Mouse (Mus musculus) heart, embryonic 14.5 days (tissue): Measurements from ENCODE around the gene Stk32c. TPM values are rescaled to one million over a fixed set of nuclear protein-coding genes. Genes with fewer than 3 reads are reported as not detected.

ENCODE experiments used
- ATAC-seq: fragments of 200-750 bp; cut with Nextera tagmentation; 2 replicates; pipeline ENCODE4 v1.8.0; 2017; ENCODE audit warnings: low read depth, moderate TSS enrichment; ENCODE audit not compliant: insufficient number of reproducible peaks, insufficient read depth, low FRiP score
- H3K27ac ChIP-seq, 2 experiments: fragments of 200-500 bp in 1 of 2; fragments of 300-500 bp in 1 of 2; sonication (generic) in 1 of 2; replicated peaks in 1 of 2; 2 replicates each; pipeline ENCODE4 v1.5.1; 2012 to 2014; ENCODE audit warnings: low read depth in 2 of 2, low read length in 2 of 2, control low read depth in 1 of 2, mild to moderate bottlenecking in 1 of 2, mixed read lengths in 1 of 2; ENCODE audit not compliant: control insufficient read depth in 1 of 2, insufficient read depth in 1 of 2
- H3K27me3 ChIP-seq: fragments of 300-500 bp; sonication (generic); 2 replicates; pipeline ENCODE4 v1.6.1; 2014; ENCODE audit warnings: mild to moderate bottlenecking, low read length, control low read depth; ENCODE audit not compliant: control insufficient read depth, insufficient read depth
- H3K36me3 ChIP-seq: fragments of 300-500 bp; sonication (generic); 2 replicates; pipeline ENCODE4 v1.6.1; 2014; ENCODE audit warnings: mild to moderate bottlenecking, control low read depth, low read length, mixed read lengths; ENCODE audit not compliant: control insufficient read depth, insufficient read depth
- H3K4me1 ChIP-seq, 2 experiments: fragments of 200-500 bp in 1 of 2; fragments of 300-500 bp in 1 of 2; sonication (generic) in 1 of 2; 2 replicates each; pipeline ENCODE4 v1.6.1; 2012 to 2014; ENCODE audit warnings: low read length in 2 of 2, control low read depth in 1 of 2, mixed read lengths in 1 of 2; ENCODE audit not compliant: control insufficient read depth in 2 of 2, insufficient read depth in 2 of 2
- H3K4me2 ChIP-seq: fragments of 300-500 bp; sonication (generic); 2 replicates; pipeline ENCODE4 v1.6.1; 2014; ENCODE audit warnings: mild to moderate bottlenecking, low read length
- H3K4me3 ChIP-seq, 2 experiments: fragments of 200-500 bp in 1 of 2; fragments of 300-500 bp in 1 of 2; sonication (generic) in 1 of 2; 2 replicates each; pipeline ENCODE4 v1.5.1; 2012 to 2014; ENCODE audit warnings: low read length in 2 of 2, mild to moderate bottlenecking in 2 of 2, control low read depth in 1 of 2, low read depth in 1 of 2, moderate library complexity in 1 of 2; ENCODE audit not compliant: control insufficient read depth in 1 of 2, insufficient read depth in 1 of 2
- H3K9ac ChIP-seq: fragments of 300-500 bp; sonication (generic); 2 replicates; pipeline ENCODE4 v1.6.1; 2014; ENCODE audit warnings: mild to moderate bottlenecking, low read length
- H3K9me3 ChIP-seq: fragments of 300-500 bp; sonication (generic); 2 replicates; pipeline ENCODE4 v1.6.1; 2016; ENCODE audit warnings: low read length, control low read depth; ENCODE audit not compliant: control insufficient read depth
- WGBS: fragments of 180-500 bp; shearing (Covaris S2); extraction: QIAGEN DNeasy Blood & Tissue Kit; methylation state at CpG from one replicate; pipeline ENCODE4 v1.1.7; 2014; 5-methylcytosine and 5-hydroxymethylcytosine counted together
- polyA plus RNA-seq: library from polyadenylated mRNA; unstranded; fragments of >200 nt; fragmentation: Nextera tagmentation; extraction: Ambion mirVana; gene quantifications from 2 replicates; pipeline ENCODE4 v1.2.1, GENCODE M21; 2014

Gene Stk32c
- polyA plus RNA-seq, 1 experiment from 2014 or later: not detected

DNA sequence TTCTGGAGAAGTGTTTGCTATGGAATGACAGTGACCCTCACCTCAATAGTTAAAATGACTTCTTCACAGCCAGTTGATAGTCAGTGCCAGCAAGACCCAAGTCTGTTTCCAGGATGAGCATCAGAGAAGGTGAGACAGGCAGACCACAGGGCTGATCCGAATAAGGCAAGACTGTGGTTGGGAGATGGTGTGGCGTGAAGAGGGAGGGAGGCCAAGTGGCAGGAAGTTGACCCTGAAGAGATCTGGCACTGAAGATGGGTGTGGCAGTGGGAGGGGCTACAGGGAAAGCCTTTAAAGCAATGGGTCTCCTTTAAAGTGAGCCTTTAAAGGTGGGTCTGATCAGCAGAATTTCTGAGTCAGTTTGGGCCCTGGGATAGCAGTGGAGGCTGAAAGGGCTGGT is 55.6 kb downstream of the Stk32c start:
- 26% methylated on average over 2 of the region's 2 CpGs for WGBS
- H3K9ac ChIP-seq: no peak overlapping the region
- H3K4me1 ChIP-seq: no peaks in the 10 kb centered on the region
- 0 out of 2 replicates have a peak, but pooled peaks cover 15% of the 10 kb centered on the region for H3K27me3 ChIP-seq
- H3K4me2 ChIP-seq: no peak overlapping the region
- no peak for ATAC-seq
- H3K9me3 ChIP-seq: no peaks in the 10 kb centered on the region
- no peaks in the 10 kb centered on the region for H3K36me3 ChIP-seq
- H3K4me3 ChIP-seq: no peak overlapping the region
- H3K27ac ChIP-seq: no peak overlapping the region

DNA sequence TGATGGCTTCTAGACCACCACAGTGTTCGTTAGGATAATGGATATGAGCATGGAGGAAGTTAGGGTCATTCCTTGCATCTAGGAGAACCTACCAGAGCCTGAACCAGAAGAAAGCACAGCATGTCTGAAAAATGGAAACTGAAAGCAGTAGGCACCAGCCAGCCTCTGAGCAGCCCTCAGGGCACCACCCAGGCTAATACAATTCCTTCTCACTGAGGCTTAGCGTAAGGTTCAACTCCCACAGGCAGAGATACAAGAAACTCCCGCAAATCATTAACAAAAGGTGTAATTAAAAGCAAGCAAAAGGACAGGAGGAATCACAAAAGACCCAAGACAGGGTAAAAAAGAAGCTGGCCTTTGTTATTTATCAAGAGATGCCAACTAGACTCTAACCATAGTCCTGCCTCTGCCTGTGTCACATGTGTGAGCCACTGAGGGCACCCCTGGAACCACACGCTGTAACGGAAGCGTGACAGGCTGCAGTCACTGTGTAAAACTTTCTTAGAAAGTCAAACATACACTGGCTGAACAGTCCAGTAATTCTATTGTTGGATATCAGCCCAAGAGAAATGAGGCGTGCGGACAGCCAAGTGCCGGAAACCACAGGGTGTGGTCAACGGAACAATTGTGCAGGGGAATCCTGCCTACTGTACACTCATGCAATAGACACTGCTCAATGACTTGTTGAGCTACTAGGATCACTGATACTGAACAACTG is 56.6 kb downstream of the Stk32c start:
- Histone ChIP-seq H3K27me3 (peaks cover 20% of the 10 kb centered on the region; the same call in 1 of the 2 replicates), H3K36me3 (no peaks in the 10 kb centered on the region), H3K9ac (no peak overlapping the region), H3K9me3 (no peaks in the 10 kb centered on the region), H3K4me1 (no peaks in the 10 kb centered on the region), H3K4me3 (no peak overlapping the region), H3K27ac (no peak overlapping the region), H3K4me2 (no peak overlapping the region)
- no peak; the same call in 1 of the 2 replicates for ATAC-seq
- WGBS: 66% methylated on average over 10 of the region's 10 CpGs

DNA sequence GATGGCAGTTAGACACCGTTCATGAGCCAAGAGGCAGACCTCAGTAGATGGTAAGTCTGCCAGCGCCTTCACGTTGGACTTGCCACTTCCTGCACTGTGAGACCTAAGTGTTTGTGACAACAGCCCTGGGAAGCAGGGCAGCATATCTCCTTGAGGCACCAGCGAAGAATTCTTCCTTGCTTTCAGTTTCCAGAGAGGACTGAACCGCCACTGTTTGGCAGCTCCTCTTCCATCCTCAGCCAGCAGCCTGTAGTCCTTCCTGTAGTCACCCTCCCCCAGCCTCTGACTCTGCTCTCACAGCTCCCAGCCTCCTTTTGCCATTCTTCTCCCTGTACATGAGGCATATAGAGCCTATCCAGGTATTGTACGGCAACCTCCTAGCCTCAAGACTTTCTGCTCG is 60.2 kb downstream of the Stk32c start:
- no peaks in the 10 kb centered on the region for H3K9me3 ChIP-seq
- H3K4me1 ChIP-seq: peaks cover 0 to 3% of the 10 kb centered on the region in 2 experiments; a peak in 1 of 4 replicates
- WGBS: 63% methylated on average over 7 of the region's 7 CpGs
- H3K4me2 ChIP-seq: no peak overlapping the region
- H3K27ac ChIP-seq: no peak overlapping the region
- no peaks in the 10 kb centered on the region for H3K36me3 ChIP-seq
- no peak overlapping the region for H3K4me3 ChIP-seq
- H3K27me3 ChIP-seq: peaks cover 36% of the 10 kb centered on the region
- no peak overlapping the region for H3K9ac ChIP-seq
- no peak for ATAC-seq

DNA sequence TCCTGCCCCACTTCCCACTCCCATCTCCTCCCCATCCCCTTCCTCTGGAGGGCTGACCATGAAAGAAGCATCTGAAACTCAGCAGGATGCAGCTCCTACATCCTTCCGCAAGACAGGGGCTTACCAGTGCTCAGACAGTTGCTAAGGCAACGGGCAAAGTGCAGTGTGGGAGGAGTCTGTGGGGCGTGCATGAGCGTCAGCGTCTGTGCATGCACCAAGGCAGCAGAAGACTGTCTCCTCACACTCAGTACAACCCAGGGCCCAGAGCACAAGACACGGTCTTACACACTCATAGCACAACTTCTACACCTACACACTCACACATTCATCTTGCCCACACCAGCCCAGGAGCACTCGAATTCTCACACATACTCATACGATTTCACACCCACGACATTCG is 62.0 kb downstream of the Stk32c start:
- Histone ChIP-seq H3K27ac (no peak overlapping the region), H3K9me3 (no peaks in the 10 kb centered on the region), H3K27me3 (peaks cover 32% of the 10 kb centered on the region), H3K36me3 (no peaks in the 10 kb centered on the region), H3K4me2 (no peak overlapping the region), H3K4me3 (no peak overlapping the region), H3K9ac (no peak overlapping the region), H3K4me1 (peaks cover 0 to 3% of the 10 kb centered on the region in 2 experiments; a peak in 1 of 4 replicates)
- WGBS: 37% methylated on average over 10 of the region's 10 CpGs
- ATAC-seq: no peak

DNA sequence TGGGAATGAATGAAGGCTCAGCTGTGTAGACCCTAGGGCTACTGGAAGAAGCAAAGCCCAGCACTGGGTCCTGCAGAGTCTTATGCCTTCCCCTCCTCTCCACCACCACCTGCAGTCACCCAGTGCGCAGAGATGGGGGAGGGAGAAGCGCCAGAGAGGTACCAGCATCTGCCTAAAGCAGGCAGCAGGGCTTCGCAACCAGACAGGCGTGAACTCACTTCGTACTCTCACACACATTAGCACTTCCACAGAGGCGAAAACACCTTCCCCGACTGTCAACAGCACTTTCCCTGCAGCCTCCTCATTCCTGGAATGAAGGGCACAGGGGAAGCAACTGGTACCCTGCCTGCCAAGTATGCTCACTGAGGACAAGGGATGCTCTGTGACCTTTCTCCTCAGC is 63.7 kb downstream of the Stk32c start:
- Histone ChIP-seq H3K27me3 (peaks cover 28% of the 10 kb centered on the region), H3K27ac (no peak overlapping the region), H3K4me1 (peaks cover 0 to 3% of the 10 kb centered on the region in 2 experiments; a peak in 2 of 4 replicates), H3K4me2 (no peak overlapping the region), H3K9ac (no peak overlapping the region), H3K4me3 (no peak overlapping the region), H3K9me3 (no peaks in the 10 kb centered on the region), H3K36me3 (no peaks in the 10 kb centered on the region)
- no peak for ATAC-seq
- WGBS: 19% methylated on average over 7 of the region's 7 CpGs

DNA sequence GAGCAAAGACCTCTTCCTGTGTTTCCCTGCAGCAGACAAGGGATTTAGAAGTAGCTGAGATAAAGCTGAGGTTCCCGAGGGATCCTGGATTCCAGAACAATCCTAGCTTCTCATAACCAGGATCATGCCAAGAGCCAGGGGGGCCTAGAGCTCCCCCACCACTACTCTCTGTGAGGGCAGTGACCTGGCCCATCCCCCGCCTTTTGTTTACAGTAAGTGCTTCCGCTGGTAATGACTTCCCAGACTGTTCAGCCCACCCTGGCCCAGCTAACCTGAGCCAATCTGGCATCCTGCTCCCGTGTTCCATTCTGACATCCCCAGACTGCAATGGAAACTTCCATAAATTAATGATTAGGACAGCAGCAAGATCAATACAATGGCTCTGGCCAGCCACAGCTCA is 65.7 kb downstream of the Stk32c start:
- Histone ChIP-seq H3K4me2 (no peak overlapping the region), H3K27ac (no peak overlapping the region), H3K9me3 (no peaks in the 10 kb centered on the region), H3K4me1 (peaks cover 0 to 3% of the 10 kb centered on the region in 2 experiments; a peak in 2 of 4 replicates), H3K27me3 (peaks cover 21% of the 10 kb centered on the region), H3K9ac (no peak overlapping the region), H3K4me3 (no peak overlapping the region), H3K36me3 (no peaks in the 10 kb centered on the region)
- WGBS: 44% methylated on average over 4 of the region's 4 CpGs
- no peak for ATAC-seq

DNA sequence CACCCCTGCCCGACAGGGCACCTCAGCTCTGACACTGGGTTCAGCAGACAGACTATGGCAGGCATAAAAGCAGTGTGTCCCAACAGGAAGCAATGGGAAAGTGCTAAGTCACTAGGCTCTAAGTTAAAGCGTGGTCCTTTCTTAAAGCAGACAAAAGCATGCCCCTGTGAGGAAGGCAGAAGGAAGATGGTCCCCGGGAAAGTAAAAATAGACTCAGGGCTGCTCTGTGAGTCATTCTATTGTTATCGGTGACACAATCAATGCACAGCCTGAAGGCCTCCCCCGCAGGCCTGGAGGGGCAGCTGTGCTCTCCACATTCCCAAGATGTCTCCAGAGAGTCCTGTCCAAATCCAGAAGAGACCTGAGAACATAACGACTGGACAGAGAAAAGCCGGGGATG is 67.2 kb downstream of the Stk32c start:
- no peak overlapping the region for H3K4me2 ChIP-seq
- H3K27me3 ChIP-seq: peaks cover 10% of the 10 kb centered on the region
- H3K9ac ChIP-seq: no peak overlapping the region
- 28% methylated on average over 7 of the region's 7 CpGs for WGBS
- H3K9me3 ChIP-seq: no peaks in the 10 kb centered on the region
- no peak overlapping the region for H3K27ac ChIP-seq
- no peaks in the 10 kb centered on the region for H3K36me3 ChIP-seq
- ATAC-seq: no peak
- no peak overlapping the region for H3K4me3 ChIP-seq
- H3K4me1 ChIP-seq: peaks cover 0 to 1% of the 10 kb centered on the region in 2 experiments; a peak in 1 of 4 replicates

DNA sequence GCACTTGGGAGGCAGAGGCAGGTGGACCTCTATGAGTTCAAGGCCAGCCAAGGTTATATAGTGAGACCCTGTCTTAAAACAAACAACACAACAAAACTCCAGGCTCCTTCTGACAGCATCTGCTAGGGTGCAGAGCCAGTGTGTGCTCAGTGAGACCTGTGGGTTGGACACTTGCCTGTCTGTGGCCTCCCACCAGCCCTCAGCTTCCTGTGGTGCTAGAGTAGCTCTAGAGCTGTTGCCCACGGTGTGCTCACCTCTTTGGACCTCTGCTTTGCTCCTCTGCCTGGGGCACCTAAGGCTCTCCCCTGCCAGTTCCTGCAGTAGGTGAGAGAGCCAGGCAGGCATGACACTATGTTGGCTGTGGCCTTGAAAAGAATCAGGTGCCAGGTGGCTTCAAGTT is 69.3 kb downstream of the Stk32c start:
- no peak overlapping the region for H3K4me2 ChIP-seq
- no peaks in the 10 kb centered on the region; a peak in 1 of 4 replicates for H3K4me1 ChIP-seq
- 60% methylated on average over 1 of the region's 1 CpGs for WGBS
- no peak overlapping the region for H3K9ac ChIP-seq
- H3K9me3 ChIP-seq: no peaks in the 10 kb centered on the region
- ATAC-seq: no peak
- H3K27me3 ChIP-seq: no peaks in the 10 kb centered on the region
- no peak overlapping the region for H3K27ac ChIP-seq
- no peaks in the 10 kb centered on the region for H3K36me3 ChIP-seq
- H3K4me3 ChIP-seq: no peak overlapping the region
